Mouse (Mus musculus): Measurements from ENCODE around the gene Lctl. TPM values are rescaled to one million over a fixed set of nuclear protein-coding genes. Genes with fewer than 3 reads are reported as not detected.

Gene Lctl
- total and polyA plus RNA-seq, 2 experiments from 2014 or later: not detected

DNA sequence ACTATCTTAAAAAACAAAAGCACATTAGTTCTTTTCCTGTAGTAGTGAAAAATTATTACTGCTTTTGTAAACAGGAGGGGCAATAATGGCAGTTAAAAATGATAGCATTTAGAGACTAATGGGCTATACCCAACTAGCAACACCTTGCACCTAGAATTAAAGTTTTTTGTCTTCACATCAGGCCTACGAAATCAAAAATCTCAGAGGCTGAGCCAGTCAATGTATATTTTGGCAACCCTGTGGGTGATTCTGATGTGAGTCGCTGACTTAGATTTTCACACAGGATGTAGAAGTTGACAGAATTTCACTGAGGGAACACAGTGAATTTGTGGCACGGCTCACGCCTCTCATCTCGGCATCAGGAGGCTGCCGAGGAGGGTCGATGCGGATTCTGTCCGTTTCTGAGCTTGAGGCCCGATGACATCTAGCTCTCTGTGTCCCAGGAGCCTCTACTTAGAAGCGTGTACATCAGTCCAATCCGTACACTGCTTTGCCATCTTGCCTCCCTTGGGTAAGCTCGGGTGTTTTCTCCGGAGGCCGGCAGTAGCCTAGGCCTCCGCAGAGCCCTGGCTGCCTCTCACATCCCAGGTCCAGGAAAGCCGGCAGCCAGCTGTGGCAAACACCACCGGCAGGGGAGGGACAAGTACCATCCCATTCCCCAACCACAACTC, 55.3 kb downstream of the Lctl start:
- H3K9ac ChIP-seq: peak overlapping the region; percentile 80
- peaks cover 8% of the 10 kb centered on the region; the same call in 1 of the 2 replicates for H3K4me1 ChIP-seq (ENCODE audit: insufficient read depth)
- H3K4me3 ChIP-seq (ENCODE audit: low read depth, low read length): peak overlapping the region; percentile 84
- WGBS: 2% methylated on average over 18 of the region's 18 CpGs
- ATAC-seq (peak; percentile 46), DNase-seq (no peak)
- TF ChIP-seq CTCF (IDR thresholded peaks at IDR 0.05; ENCODE audit: low read depth): no peak; the same call in 1 of the 2 replicates
- H3K27me3 ChIP-seq (ENCODE audit: insufficient read depth, low read length): no peaks in the 10 kb centered on the region
- peaks cover 23% of the 10 kb centered on the region for H3K36me3 ChIP-seq (ENCODE audit: insufficient read depth)
- H3K9me3 ChIP-seq (ENCODE audit: low read length): no peaks in the 10 kb centered on the region
- H3K4me2 ChIP-seq (ENCODE audit: low read depth): peak overlapping the region; percentile 75
- H3K27ac ChIP-seq (ENCODE audit: low read depth, low read length): peak overlapping the region; percentile 82; the same call in 1 of the 2 replicates

DNA sequence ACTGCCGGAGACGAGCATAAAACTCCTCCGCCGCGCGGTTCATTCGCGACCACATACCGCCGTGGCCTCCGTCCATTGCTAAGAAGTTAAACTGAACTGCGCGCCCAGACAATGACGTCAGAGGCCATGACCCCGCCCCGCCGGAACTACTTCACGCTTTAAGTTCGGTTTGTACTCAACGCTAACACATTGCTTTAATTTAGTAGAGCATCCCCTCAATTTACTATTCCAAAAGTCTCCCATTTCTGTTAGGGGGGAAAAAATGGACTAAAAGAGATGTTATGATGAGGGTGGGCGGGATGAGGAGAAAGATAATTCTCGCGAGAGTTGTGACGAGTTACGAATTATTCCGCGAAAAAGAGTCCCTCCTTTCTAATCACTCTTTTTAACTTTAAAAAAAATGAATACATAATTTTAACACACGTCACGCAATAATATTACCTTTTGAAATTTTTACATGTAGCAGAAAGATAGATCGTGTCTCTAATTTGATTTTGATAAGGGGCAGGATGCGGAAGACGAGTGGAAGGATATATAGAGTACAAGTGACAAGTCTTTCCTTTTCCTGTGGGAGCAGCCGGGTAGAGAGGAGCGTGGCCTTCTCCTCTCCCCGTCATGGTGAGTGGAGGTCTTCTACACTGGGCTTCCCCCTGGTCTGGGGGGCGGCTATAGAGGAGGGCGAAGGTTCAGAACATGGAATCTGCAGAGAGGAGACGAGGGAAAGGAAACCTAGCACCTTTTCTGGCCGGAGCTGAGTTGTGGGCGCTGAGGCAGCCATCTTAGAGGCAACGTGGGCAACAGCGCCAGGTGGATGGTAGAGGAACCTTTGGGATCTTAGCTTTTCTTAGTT, 56.1 kb downstream of the Lctl start, which contains the start of the genes Zwilch and Rpl4:
Gene Zwilch (minus strand): TSS at position 289 of the 850 bp plus-strand sequence.
Gene Rpl4 (plus strand): TSS at position 560 of the 850 bp plus-strand sequence.
- ATAC-seq (peak; percentile 89), DNase-seq (peak; percentile 94)
- Histone ChIP-seq H3K36me3 (ENCODE audit: insufficient read depth) (peaks cover 31% of the 10 kb centered on the region), H3K4me2 (ENCODE audit: low read depth) (peak within 1 kb of the TSS; percentile 75), H3K4me3 (ENCODE audit: low read depth, low read length) (peak within 1 kb of the TSS; percentile 84), H3K9me3 (ENCODE audit: low read length) (no peaks in the 10 kb centered on the region), H3K27ac (ENCODE audit: low read depth, low read length) (peak within 1 kb of the TSS; percentile 82), H3K27me3 (ENCODE audit: insufficient read depth, low read length) (no peaks in the 10 kb centered on the region), H3K4me1 (ENCODE audit: insufficient read depth) (peaks cover 8% of the 10 kb centered on the region; the same call in 1 of the 2 replicates), H3K9ac (peak within 1 kb of the TSS; percentile 80)
- TF ChIP-seq CTCF (IDR thresholded peaks at IDR 0.05; ENCODE audit: low read depth): peak; percentile 57
- WGBS: under 1% methylated on average over 42 of the region's 42 CpGs

DNA sequence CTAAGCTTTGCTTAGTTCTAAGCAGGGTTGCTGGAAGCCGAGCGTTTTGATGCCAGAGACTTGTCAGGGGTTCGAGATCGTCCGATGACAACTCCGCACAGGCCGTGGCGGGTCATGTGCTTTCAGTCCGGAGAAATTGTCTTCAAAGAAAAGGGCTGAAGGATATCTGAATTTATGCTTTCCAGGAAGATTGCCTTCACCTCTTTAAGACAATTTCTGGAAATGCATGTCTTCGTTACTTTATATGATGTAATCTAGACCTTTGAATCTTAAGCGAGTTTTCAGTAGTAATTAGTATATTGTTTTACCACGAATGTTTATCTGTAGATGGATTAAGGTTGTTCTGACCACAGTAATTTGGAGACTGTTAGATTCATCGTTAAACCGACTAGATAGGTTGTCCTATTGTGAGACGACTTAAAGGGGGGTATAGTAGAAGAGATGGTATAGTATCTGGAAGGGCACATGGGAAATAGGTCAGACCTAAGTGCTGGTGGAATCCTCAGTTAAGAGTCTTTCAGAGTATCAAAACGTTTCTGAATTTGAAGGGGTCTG, 56.8 kb downstream of the Lctl start:
- peaks cover 38% of the 10 kb centered on the region for H3K36me3 ChIP-seq (ENCODE audit: insufficient read depth)
- under 1% methylated on average over 16 of the region's 16 CpGs for WGBS
- no peak for ATAC-seq
- H3K4me2 ChIP-seq (ENCODE audit: low read depth): peak overlapping the region; percentile 60
- peak overlapping the region; percentile 84 for H3K4me3 ChIP-seq (ENCODE audit: low read depth, low read length)
- H3K9me3 ChIP-seq (ENCODE audit: low read length): no peaks in the 10 kb centered on the region
- no peak for DNase-seq
- TF ChIP-seq CTCF (IDR thresholded peaks at IDR 0.05; ENCODE audit: low read depth): no peak
- peak overlapping the region; percentile 82 for H3K27ac ChIP-seq (ENCODE audit: low read depth, low read length)
- peak overlapping the region; percentile 80 for H3K9ac ChIP-seq
- no peaks in the 10 kb centered on the region for H3K27me3 ChIP-seq (ENCODE audit: insufficient read depth, low read length)
- peaks cover 8% of the 10 kb centered on the region; the same call in 1 of the 2 replicates for H3K4me1 ChIP-seq (ENCODE audit: insufficient read depth)

DNA sequence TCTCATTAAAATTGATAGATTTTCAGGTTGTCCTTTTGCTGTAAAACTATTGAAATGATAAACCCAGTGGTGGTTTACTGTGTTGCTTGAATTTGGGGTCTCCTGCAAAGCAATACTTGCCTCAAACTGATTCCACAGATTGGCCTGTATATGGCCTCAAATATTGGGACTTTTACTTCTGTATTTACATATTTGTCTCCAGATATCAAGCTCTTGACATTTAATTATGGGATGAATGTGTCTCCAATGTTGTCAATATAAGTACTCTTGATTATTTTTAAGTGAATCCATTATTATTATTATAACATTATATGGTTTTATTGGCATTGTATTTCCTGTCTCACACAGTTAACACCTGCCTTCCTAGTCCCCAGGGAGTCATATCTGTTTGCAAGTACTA, 57.4 kb downstream of the Lctl start:
- TF ChIP-seq CTCF (IDR thresholded peaks at IDR 0.05; ENCODE audit: low read depth): no peak
- Histone ChIP-seq H3K36me3 (ENCODE audit: insufficient read depth) (peaks cover 38% of the 10 kb centered on the region), H3K9me3 (ENCODE audit: low read length) (no peaks in the 10 kb centered on the region), H3K4me3 (ENCODE audit: low read depth, low read length) (peak overlapping the region; percentile 84), H3K27ac (ENCODE audit: low read depth, low read length) (no peak overlapping the region), H3K9ac (peak overlapping the region; percentile 80), H3K4me1 (ENCODE audit: insufficient read depth) (peaks cover 8% of the 10 kb centered on the region; the same call in 1 of the 2 replicates), H3K4me2 (ENCODE audit: low read depth) (peak overlapping the region; percentile 60), H3K27me3 (ENCODE audit: insufficient read depth, low read length) (no peaks in the 10 kb centered on the region)
- no peak for DNase-seq
- ATAC-seq: no peak

DNA sequence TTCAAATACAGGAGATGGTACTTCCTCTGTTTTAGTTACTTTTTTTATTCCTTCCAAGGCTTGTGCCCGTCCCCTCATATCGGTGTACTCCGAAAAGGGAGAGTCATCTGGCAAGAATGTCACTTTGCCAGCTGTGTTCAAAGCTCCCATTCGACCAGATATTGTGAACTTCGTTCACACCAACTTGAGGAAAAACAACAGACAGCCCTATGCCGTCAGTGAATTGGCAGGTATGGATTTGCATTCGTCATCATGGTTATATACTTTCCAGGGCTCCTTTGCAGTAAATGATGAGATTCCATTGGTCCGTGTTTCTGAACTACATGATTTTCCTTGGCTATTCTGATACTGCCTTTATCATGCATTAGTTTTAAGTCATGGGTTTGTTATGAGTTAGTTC, 57.8 kb downstream of the Lctl start:
- ATAC-seq (no peak), DNase-seq (no peak)
- no peaks in the 10 kb centered on the region for H3K9me3 ChIP-seq (ENCODE audit: low read length)
- H3K27me3 ChIP-seq (ENCODE audit: insufficient read depth, low read length): no peaks in the 10 kb centered on the region
- 0 out of 2 replicates have a peak overlapping the region, but pooled peaks have one; percentile 84 for H3K4me3 ChIP-seq (ENCODE audit: low read depth, low read length)
- peaks cover 38% of the 10 kb centered on the region for H3K36me3 ChIP-seq (ENCODE audit: insufficient read depth)
- WGBS: 67% methylated on average over 8 of the region's 8 CpGs
- no peak for TF ChIP-seq CTCF (IDR thresholded peaks at IDR 0.05; ENCODE audit: low read depth)
- H3K4me2 ChIP-seq (ENCODE audit: low read depth): peak overlapping the region; percentile 60; the same call in 1 of the 2 replicates
- H3K4me1 ChIP-seq (ENCODE audit: insufficient read depth): peaks cover 11% of the 10 kb centered on the region; the same call in 1 of the 2 replicates
- no peak overlapping the region for H3K27ac ChIP-seq (ENCODE audit: low read depth, low read length)
- H3K9ac ChIP-seq: no peak overlapping the region

DNA sequence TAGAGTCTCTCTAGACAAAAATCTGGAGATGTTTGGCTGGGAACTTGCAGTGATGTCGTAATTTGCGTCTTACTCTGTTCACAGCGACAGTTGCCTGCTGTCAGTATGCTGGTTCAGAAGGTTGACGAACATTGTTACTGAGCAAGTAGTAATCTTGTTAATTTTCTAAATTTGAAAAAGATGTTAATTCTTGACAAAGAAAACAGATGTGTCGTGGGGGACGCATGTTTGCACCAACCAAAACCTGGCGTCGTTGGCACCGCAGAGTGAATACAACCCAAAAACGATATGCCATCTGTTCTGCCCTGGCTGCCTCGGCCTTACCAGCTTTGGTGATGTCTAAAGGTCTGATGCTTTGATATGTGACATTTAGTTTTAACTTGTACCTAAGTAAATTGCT, 58.4 kb downstream of the Lctl start:
- ATAC-seq (no peak), DNase-seq (no peak)
- Histone ChIP-seq H3K27ac (ENCODE audit: low read depth, low read length) (no peak overlapping the region), H3K9me3 (ENCODE audit: low read length) (no peaks in the 10 kb centered on the region), H3K9ac (no peak overlapping the region), H3K4me3 (ENCODE audit: low read depth, low read length) (no peak overlapping the region), H3K4me2 (ENCODE audit: low read depth) (no peak overlapping the region), H3K27me3 (ENCODE audit: insufficient read depth, low read length) (no peaks in the 10 kb centered on the region), H3K4me1 (ENCODE audit: insufficient read depth) (peaks cover 14% of the 10 kb centered on the region; the same call in 1 of the 2 replicates), H3K36me3 (ENCODE audit: insufficient read depth) (peaks cover 38% of the 10 kb centered on the region)
- no peak for TF ChIP-seq CTCF (IDR thresholded peaks at IDR 0.05; ENCODE audit: low read depth)
- 45% methylated on average over 11 of the region's 11 CpGs for WGBS

All from forebrain, postnatal 0 days (tissue).